Mouse (Mus musculus) liver, postnatal 0 days (tissue): ENCODE results near the gene Ptgis. TPM values are rescaled to one million over a fixed set of nuclear protein-coding genes. Genes with fewer than 3 reads are reported as not detected.

Experiments used
- ATAC-seq: fragments of 200-750 bp; cut with Nextera tagmentation; 2 replicates; pipeline ENCODE4 v1.8.0; 2017; ENCODE audit warnings: mild to moderate bottlenecking, moderate library complexity
- DNase-seq: peaks from one replicate; pipeline ENCODE4 v3.0.0-alpha.2; 2016
- H3K27ac ChIP-seq: fragments of 300-500 bp; sonication (generic); 2 replicates; pipeline ENCODE4 v1.5.1; 2014; ENCODE audit warnings: antibody characterized with exemption, moderate library complexity, mild to moderate bottlenecking, low read depth
- H3K27me3 ChIP-seq: fragments of 300-500 bp; sonication (generic); 2 replicates; pipeline ENCODE4 v1.6.1; 2014; ENCODE audit warnings: low read length, control low read depth, mixed read lengths; ENCODE audit not compliant: insufficient read depth
- H3K36me3 ChIP-seq: fragments of 300-500 bp; sonication (generic); replicated peaks from 2 replicates; pipeline ENCODE4 v1.6.1; 2014; ENCODE audit warnings: mild to moderate bottlenecking, control low read depth, low read length, moderate library complexity, mixed read lengths; ENCODE audit not compliant: insufficient read depth
- H3K4me1 ChIP-seq: fragments of 300-500 bp; sonication (generic); 2 replicates; pipeline ENCODE4 v1.6.1; 2014; ENCODE audit warnings: antibody characterized with exemption, mild to moderate bottlenecking, control low read depth; ENCODE audit not compliant: insufficient read depth
- H3K4me2 ChIP-seq: fragments of 300-500 bp; sonication (generic); 2 replicates; pipeline ENCODE4 v1.6.1; 2014; ENCODE audit warnings: low read depth, mild to moderate bottlenecking, low read length, moderate library complexity, mixed read lengths
- H3K4me3 ChIP-seq: fragments of 300-500 bp; sonication (generic); 2 replicates; pipeline ENCODE4 v1.5.1; 2014; ENCODE audit warnings: low read depth, low read length
- H3K9ac ChIP-seq: fragments of 300-500 bp; sonication (generic); replicated peaks from 2 replicates; pipeline ENCODE4 v1.6.1; 2014; ENCODE audit warnings: mild to moderate bottlenecking, moderate library complexity
- H3K9me3 ChIP-seq: fragments of 300-500 bp; sonication (generic); 2 replicates; pipeline ENCODE4 v1.6.1; 2016; ENCODE audit warnings: mild to moderate bottlenecking, control low read depth, low read length, mixed read lengths
- CTCF ChIP-seq: sonication (generic); IDR thresholded peaks from 2 replicates; pipeline ENCODE4 v1.5.1; 2016; ENCODE audit warnings: antibody characterized with exemption, low read depth
- EP300 ChIP-seq: IDR thresholded peaks from 2 replicates; pipeline ENCODE4 v1.6.1; 2016; ENCODE audit warnings: antibody characterized with exemption, low read depth, mild to moderate bottlenecking
- WGBS: fragments of 180-500 bp; shearing (Covaris S2); extraction: QIAGEN DNeasy Blood & Tissue Kit; methylation state at CpG from one replicate; pipeline ENCODE4 v1.1.7; 2014; ENCODE audit not compliant: insufficient replicate concordance; 5-methylcytosine and 5-hydroxymethylcytosine counted together
- polyA plus RNA-seq: library from polyadenylated mRNA; unstranded; fragments of >200 nt; fragmentation: Nextera tagmentation; extraction: Ambion mirVana; gene quantifications from 2 replicates; pipeline ENCODE4 v1.2.1, GENCODE M21; 2015

Gene Ptgis
- polyA plus RNA-seq, 1 experiment from 2014 or later: 1.8 TPM

DNA sequence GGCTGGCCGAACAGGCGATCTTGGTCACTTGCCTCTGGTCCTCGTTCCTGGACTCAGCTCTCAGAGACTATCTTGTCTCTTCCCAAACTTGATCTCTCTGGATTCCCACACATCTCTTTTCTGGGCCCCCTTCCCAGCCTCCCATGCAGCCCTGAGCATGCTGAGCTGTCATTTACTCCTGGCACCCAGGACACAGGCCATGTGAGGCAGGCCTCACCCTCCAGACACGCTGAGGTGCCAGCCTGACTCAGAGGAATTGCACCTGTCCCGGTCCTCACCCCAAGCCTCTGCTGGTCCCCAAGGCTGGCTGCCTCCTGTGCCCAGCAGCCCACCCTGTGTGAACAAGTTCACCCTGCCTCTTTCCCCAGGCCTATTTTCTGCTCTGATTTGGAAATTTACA lies 53.3 kb downstream of the Ptgis start:
- TF ChIP-seq EP300 (no peak), CTCF (no peak)
- DNase-seq (no peak), ATAC-seq (no peak)
- no peak overlapping the region for H3K4me3 ChIP-seq
- no peaks in the 10 kb centered on the region for H3K9me3 ChIP-seq
- no peak overlapping the region for H3K9ac ChIP-seq
- peaks cover 47% of the 10 kb centered on the region for H3K27me3 ChIP-seq
- 85% methylated on average over 5 of the region's 5 CpGs for WGBS
- H3K4me2 ChIP-seq: no peak overlapping the region
- no peak overlapping the region for H3K27ac ChIP-seq
- no peaks in the 10 kb centered on the region for H3K36me3 ChIP-seq
- peaks cover 14% of the 10 kb centered on the region for H3K4me1 ChIP-seq

GRCm38 (mm10) chr2:167186544-167186943 lies 53.9 kb downstream of the Ptgis start:
- H3K4me1 ChIP-seq: peaks cover 14% of the 10 kb centered on the region
- DNase-seq: no peak
- H3K4me3 ChIP-seq: no peak overlapping the region
- no peak overlapping the region for H3K27ac ChIP-seq
- WGBS: 47% methylated on average over 10 of the region's 10 CpGs
- H3K4me2 ChIP-seq: no peak overlapping the region
- TF ChIP-seq EP300: no peak
- TF ChIP-seq CTCF: no peak
- peaks cover 42% of the 10 kb centered on the region for H3K27me3 ChIP-seq
- H3K36me3 ChIP-seq: no peaks in the 10 kb centered on the region
- no peak overlapping the region for H3K9ac ChIP-seq
- no peaks in the 10 kb centered on the region for H3K9me3 ChIP-seq
- ATAC-seq: no peak

GRCm38 (mm10) chr2:167186003-167186402 lies 54.4 kb downstream of the Ptgis start:
- DNase-seq (no peak), ATAC-seq (no peak)
- Histone ChIP-seq H3K9ac (no peak overlapping the region), H3K9me3 (no peaks in the 10 kb centered on the region), H3K27me3 (peaks cover 37% of the 10 kb centered on the region), H3K36me3 (no peaks in the 10 kb centered on the region), H3K4me3 (no peak overlapping the region), H3K4me1 (peaks cover 14% of the 10 kb centered on the region), H3K4me2 (no peak overlapping the region), H3K27ac (no peak overlapping the region)
- no peak for TF ChIP-seq CTCF
- no peak for TF ChIP-seq EP300
- 61% methylated on average over 13 of the region's 13 CpGs for WGBS

- Histone ChIP-seq H3K4me3 (no peak overlapping the region), H3K4me1 (peaks cover 14% of the 10 kb centered on the region), H3K27me3 (peaks cover 31% of the 10 kb centered on the region), H3K27ac (no peak overlapping the region), H3K9ac (no peak overlapping the region), H3K9me3 (no peaks in the 10 kb centered on the region), H3K4me2 (no peak overlapping the region), H3K36me3 (no peaks in the 10 kb centered on the region)
- ATAC-seq: no peak
- DNase-seq: no peak
- no peak for TF ChIP-seq EP300
- TF ChIP-seq CTCF: no peak
- WGBS: 67% methylated on average over 2 of the region's 2 CpGs
Observed at GRCm38 (mm10) chr2:167185432-167185831, 55.0 kb downstream of the Ptgis start.

DNA sequence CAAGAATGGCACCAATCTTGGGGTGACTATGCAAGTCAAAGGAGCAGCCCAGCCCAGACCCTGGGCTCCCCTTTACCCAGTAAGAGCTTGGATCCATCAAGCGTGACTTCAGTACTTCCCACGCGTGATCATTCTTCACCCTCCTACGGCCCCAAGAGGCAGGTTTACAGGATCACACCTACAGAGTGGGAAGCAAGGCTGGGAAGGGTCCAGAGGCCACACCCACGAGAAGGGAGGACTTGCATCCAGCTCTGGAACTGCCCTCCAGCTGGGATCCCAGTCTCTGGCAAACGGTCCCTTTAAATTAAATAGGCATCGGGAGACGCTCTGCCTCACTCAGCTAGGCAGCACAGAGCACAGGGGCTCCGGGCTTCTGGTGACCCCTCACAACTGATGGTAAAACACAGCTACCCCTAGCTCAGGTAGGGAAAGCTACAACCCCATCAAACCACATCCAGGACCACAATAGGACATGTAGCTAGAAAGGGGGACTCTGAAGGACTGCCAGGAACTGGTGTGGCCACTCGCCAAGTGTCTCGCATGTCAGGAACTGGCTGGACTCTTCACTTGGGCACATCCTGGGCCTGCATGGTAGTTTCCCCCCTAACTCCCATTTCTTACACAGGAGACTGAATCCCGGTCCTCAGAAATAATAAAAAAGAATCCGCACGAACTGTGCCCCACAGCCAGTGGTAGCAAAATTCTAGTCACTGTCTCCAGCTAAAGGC lies 58.6 kb downstream of the Ptgis start:
- H3K36me3 ChIP-seq: no peaks in the 10 kb centered on the region
- H3K4me1 ChIP-seq: no peaks in the 10 kb centered on the region
- H3K27me3 ChIP-seq: 0 out of 2 replicates have a peak, but pooled peaks cover 2% of the 10 kb centered on the region
- no peak overlapping the region for H3K27ac ChIP-seq
- WGBS: 70% methylated on average over 14 of the region's 14 CpGs
- ATAC-seq: no peak
- TF ChIP-seq EP300 (no peak), CTCF (no peak)
- no peak overlapping the region for H3K4me3 ChIP-seq
- no peak overlapping the region for H3K4me2 ChIP-seq
- DNase-seq: no peak
- no peaks in the 10 kb centered on the region for H3K9me3 ChIP-seq
- H3K9ac ChIP-seq: no peak overlapping the region

DNA sequence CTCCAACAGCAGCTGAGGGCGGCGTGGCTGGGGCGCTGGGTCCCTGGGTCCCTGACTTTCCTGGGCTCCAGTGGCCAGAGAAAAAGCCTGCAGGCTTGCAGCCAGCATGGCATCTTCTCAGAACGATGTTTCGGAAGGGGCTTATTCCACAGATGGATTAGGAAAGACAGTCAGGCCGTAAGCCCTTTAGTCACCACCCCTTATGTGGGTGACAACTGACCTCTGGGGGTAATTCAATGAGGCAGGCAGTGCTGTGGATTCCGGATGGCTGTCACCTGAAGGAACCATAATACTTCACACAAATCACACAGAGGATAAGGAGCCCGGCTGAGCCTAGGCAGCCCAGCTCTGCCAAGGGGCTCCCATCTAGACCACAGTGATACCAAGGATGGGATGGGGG lies 59.3 kb downstream of the Ptgis start:
- WGBS: 67% methylated on average over 8 of the region's 8 CpGs
- no peak for ATAC-seq
- TF ChIP-seq EP300 (no peak), CTCF (no peak)

More for the DNA sequence above, 59.3 kb downstream of the Ptgis start:
- H3K9me3 ChIP-seq: no peaks in the 10 kb centered on the region
- H3K27ac ChIP-seq: no peak overlapping the region
- no peak overlapping the region for H3K4me2 ChIP-seq
- H3K36me3 ChIP-seq: no peaks in the 10 kb centered on the region
- no peak overlapping the region for H3K4me3 ChIP-seq
- no peaks in the 10 kb centered on the region for H3K4me1 ChIP-seq
- no peak overlapping the region for H3K9ac ChIP-seq
- DNase-seq: no peak
- H3K27me3 ChIP-seq: 0 out of 2 replicates have a peak, but pooled peaks cover 2% of the 10 kb centered on the region
